Mouse (Mus musculus): ENCODE data around the gene Reg3d.
"Not testable (repeated sequence)": the region's sequence is repeated elsewhere in the genome, so short reads cannot be mapped to it uniquely, and the experiment has no call there.

The Reg3d gene

DNA sequence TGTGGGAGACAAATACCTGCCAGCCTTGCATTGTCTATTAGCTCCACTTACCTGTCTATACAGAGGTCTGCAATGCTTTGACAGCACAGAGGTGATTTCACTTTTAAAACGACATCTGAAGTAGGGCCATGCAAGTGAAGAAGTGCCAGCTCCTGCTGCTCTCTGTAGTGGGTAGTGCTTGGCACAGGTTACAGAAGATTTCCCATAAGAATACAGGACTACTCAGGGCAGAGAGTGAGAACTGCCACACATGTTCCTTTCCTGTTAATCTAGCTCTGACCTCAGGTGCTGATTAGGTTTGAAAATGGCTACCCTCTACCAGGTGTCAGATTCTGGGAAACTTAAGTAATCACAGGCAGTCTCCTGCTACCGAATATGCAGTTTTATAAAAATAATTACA lies at the start of gene Reg3d:
Reg3d (minus strand) TSS at position 101 of the 400 bp plus-strand sequence.
- DNase-seq (ENCODE audit: low spot score) = no peak

DNA sequence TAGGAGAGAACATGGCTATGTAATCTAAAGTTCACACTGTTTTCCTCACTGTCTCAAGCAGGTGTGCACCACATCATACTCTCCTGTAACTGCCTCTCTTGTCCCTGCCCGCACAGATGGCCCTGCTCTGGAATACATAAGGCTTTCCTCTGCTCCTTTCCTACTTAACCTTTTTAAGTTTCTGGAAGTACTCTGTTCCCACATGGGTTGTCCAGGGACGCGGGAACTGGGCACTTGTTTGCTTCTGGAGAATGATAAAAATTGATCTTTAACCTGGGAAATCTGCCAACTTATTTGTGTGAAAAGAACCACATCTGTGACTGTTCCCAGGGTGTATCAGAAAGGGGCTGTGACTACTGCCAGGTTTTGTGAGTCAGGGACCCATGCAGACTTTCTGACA lies 46.8 kb upstream of the Reg3d start:
- no peak for DNase-seq (ENCODE audit: low spot score)

DNA sequence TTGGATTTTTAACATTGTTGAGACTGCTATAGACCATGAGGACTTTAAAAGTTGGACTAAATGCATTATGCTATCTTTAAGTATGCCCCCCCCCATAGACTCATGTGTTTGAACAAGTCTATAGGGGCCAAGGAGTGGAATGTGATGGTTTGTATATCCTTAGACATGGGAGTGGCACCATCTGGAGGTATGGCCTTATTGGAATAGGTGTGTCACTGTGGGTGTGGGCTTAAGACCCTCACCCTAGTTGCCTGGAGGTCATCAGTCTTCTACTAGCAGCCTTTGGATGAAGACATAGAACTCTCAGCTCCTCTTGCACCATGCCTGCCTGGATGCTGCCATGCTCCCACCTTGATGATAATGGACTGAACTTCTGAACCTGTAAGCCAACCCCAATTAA lies 43.7 kb upstream of the Reg3d start, which contains the start of gene Reg1:
Reg1 (plus strand) TSS at position 301 of the 400 bp plus-strand sequence.
- not testable (repeated sequence) for DNase-seq (ENCODE audit: low spot score)

DNA sequence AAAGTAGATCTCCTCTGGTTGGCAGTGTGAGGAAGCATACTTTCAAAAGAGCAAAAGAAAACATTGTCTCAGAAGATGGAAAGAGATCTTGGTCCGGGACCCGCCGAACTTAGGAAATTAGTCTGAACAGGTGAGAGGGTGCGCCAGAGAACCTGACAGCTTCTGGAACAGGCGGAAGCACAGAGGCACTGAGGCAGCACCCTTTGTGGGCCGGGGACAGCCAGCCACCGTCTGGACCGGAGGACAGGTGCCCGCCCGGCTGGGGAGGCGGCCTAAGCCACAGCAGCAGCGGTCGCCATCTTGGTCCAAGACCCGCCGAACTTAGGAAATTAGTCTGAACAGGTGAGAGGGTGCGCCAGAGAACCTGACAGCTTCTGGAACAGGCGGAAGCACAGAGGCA lies 16.7 kb upstream of the Reg3d start, which contains the start of gene Reg2:
Reg2 (plus strand) TSS at position 301 of the 400 bp plus-strand sequence.
- DNase-seq (ENCODE audit: low spot score) = not testable (repeated sequence)

DNA sequence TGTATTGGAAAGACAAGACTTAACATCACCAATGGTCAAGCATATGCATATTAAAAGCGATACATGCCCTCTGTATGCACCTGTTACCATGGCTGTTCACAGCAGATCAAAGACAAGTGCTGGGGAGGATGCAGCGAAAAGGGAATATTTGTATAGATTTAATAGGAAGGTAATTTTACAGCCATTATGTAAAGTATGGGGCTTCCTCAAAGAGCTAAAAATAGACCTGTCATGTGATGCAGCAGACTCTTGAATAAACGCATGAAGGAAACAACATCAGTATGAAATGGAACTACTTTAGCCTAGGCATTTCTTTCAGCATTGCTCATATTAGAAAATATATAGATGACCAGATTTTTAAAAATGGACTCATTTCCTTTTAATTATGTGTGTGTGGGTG lies 6.9 kb upstream of the Reg3d start:
- no peak for DNase-seq (ENCODE audit: low spot score)

DNA sequence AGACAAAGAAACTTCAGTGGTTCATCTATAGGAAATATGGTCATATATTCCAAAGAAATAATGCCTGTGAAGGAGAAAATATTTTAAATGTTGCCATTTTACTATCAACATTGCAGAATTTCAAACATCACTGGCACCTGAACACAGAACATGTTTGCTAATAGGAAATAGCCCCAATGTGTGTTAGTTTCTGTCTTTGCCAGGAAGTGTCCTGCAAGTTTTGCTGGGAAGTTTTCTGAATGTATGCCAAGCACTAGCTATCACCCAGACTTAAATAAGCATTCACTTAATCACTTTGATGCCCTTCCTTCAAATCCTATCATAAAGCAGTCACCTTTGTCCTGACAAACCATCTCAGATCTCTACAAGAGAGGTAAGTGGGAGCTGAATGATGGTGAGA lies 1.7 kb upstream of the Reg3d start, which contains the start of gene Reg3a:
Reg3a (plus strand) TSS at position 301 of the 400 bp plus-strand sequence.
- DNase-seq (ENCODE audit: low spot score) = no peak

DNA sequence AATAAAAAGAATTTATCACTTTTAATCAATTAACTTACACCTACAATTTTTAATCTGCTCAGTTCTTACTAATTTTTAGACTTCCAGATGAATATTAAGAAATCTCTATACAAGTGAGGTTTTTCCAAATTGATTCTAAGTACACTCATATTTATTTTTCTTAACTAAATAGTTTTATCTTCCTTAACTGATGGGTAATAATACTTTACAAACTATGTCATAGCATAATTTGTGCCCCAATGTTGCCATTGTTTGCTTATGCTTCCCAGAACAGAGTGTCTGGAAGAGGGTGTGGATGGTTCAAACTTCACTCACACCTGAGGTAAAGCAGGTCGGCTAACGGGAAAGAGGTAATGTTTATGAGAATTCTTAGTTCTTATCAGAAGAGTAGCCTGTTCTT lies 8.3 kb downstream of the Reg3d start, which contains the start of gene Reg3b:
Reg3b (plus strand) TSS at position 301 of the 400 bp plus-strand sequence.
- no peak for DNase-seq (ENCODE audit: low spot score)

DNA sequence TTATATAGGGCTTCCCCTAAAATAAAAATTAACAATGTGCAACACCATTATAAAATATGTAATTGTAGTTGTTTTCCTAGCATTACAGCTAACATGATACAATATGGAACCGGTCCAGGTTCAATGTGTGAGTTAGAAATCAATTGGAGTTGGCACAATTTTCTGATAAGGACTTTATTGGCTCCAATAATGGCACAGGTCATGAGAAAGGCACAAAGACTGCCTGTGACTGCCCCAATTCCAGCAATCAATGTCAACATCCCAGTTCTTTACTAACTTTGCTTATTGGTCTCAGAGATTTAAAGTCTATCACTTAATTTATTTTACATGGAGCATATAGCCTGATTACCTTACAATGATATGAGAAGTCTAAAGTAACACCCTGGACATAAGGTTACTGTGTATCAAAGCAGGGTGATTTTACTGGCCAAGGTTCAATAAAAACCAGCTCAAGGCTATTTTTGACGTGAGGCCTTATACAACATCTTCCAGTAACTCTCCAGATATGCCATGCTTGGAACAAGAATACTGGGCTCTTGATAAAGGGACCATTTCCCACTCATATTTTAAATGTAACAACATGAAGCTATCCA lies 16.6 kb downstream of the Reg3d start:
- no peak for DNase-seq (ENCODE audit: low spot score)

DNA sequence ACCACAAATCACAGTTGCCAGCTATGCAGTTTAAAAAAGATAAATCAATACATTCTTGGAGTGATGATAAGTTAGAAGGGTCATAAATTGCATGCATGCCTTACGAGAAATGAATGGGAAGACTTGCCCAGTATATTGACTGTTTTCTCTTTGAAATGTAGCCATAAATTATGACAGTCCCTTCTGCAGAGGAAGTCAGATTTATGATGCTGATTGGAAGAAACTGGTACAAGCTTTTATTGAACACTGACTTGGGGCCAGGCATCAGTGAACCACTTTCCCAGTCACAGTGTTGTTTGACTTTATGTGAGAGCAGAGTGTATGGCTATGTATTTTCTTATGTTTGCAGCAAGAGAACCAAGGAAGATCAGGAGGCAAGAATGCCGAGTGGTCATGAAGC lies 37.0 kb downstream of the Reg3d start:
- no peak for DNase-seq (ENCODE audit: low spot score)

DNA sequence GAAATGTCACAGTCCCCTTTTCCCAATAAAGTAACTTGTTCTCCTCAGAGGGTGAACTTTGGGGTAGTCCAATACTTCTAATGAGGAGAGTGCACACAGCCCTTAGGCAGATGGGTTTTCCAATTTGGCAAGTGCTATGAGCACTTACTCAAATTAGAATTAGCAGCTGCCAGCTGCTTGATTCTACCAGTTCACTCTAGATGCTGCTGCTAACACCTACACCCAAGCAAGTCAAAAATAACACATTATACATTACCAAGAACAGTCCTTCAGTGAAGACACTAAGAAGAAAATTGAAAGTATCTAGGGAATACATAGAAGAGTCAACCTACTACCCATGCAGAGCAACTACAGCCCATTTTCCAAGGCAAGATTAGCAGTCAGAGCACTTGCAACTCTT lies 38.4 kb downstream of the Reg3d start:
- no peak for DNase-seq (ENCODE audit: low spot score)

DNA sequence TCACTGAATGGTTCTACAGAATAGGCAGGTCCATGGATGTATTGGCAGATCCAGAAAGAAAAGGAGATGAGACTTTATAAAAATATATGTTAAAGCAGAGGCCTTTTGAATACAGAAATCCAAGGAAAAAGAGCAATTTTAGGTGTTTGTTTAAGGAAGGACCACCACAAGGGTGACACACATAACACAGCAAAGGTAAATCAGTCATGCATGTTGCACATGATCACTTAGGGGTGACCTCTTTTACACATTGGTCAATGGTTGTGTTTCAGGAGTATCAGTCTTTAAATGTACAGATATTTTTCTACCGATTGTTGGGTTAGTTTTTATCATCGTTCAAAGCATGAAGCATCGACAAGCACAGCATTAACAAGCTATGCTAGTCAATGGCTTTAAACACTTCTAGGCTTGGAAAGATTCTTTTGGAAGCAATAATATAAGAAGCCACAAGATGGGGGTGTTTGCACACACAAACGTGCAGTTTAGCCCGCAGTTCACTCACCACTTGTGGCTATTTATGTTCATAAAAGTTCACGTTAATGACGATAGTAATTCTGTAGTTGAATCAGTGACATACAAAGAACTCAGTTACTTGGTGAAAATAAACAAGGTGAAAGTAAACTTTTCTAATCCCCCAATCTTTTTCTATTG lies 46.6 kb downstream of the Reg3d start:
- no peak for DNase-seq (ENCODE audit: low spot score)

DNA sequence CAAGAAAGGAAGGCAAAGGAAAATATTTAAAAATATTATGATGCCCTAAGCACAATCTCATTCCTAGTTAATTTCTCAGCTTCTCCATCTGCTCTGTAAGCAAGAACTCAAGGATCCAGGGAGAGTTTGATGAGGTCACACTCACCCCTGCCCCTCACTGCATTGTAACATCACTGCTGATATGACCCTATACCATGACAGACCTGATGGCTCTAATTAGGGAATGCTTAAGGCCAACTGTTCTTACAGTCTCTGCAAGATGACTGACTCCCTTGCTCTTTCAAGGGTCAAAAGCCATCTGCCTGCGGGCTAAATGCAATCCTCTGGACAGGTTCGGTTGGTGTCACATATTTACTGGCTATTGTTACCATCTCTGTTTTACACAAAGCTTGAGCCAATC lies 49.5 kb downstream of the Reg3d start:
- no peak for DNase-seq (ENCODE audit: low spot score)

DNA sequence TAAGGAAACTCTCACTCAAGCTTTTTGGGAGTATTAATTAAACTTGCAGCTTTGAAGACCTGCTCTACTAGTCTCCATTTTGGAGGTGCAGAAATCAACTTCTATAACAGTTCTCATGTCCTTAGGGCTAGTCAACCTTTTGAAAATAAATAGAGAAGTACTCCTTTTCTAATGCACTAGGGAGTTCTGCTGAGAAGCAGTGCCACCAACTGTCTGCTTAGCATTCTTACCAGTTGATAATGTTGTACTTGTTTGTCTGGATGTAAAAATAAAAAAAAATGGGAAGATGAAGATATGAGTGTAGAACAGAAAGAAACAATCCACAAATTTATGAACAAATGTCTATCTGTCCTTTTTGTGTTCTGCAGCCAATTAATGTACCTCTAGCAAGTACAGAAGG lies 50.9 kb downstream of the Reg3d start:
- no peak for DNase-seq (ENCODE audit: low spot score)
